In the genomic region with DNA sequence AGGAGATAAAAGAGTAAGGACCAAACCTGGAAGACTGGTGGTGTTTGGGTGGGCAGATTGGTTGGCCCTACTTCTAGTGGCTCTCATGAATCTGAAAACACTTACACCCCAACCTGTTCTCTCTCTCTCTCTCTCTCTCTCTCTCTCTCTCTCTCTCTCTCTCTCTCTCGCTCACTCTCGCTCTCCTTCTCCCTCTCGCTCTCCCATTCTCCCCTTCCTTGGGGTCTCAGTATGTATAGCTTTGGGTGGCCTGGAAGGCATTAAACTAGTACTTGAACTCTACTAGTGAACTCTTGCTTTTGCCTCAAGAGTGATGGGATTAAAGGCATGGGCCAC, we compare ENCODE assay signal across 8 mouse cellular contexts. TPM values are rescaled to one million over a fixed set of nuclear protein-coding genes. Genes with fewer than 3 reads are reported as not detected.
A peak's percentile ranks its signal among the peaks of the same experiment; 100 is the strongest.
DNase-seq lines count a peak whose midpoint lies in the region; ATAC-seq and TF ChIP-seq lines count a peak whose summit lies in the region.

No protein-coding gene starts in this region.

- H3K4me3 ChIP-seq in spleen, adult 2 months (ENCODE audit: extremely low read depth, insufficient read depth, insufficient read length), result peak overlapping the region; percentile 82
- peak overlapping the region; percentile 69 for H3K4me3 ChIP-seq in liver, embryonic 11.5 days (ENCODE audit: low read depth, low read length)
- peak overlapping the region; percentile 48 for H3K4me3 ChIP-seq in stomach, postnatal 0 days (ENCODE audit: low read depth, low read length)

- H3K27me3 ChIP-seq in spleen, adult 2 months (ENCODE audit: control insufficient read depth, insufficient read depth, low read length), result no peaks in the 10 kb centered on the region
- H3K27me3 ChIP-seq in liver, embryonic 11.5 days (replicated peaks; ENCODE audit: control insufficient read depth, insufficient read depth, low read length), result no peaks in the 10 kb centered on the region
- H3K27me3 ChIP-seq in stomach, postnatal 0 days (ENCODE audit: control insufficient read depth, insufficient read depth, low read length), result no peaks in the 10 kb centered on the region

- WGBS in spleen, adult 2 months, result 68% methylated on average over 3 of the region's 3 CpGs
- WGBS in liver, embryonic 11.5 days, result 49% methylated on average over 3 of the region's 3 CpGs
- 24% methylated on average over 2 of the region's 3 CpGs for WGBS in stomach, postnatal 0 days

- no peaks in the 10 kb centered on the region for H3K4me1 ChIP-seq in spleen, adult 2 months (ENCODE audit: control insufficient read depth, insufficient read depth, insufficient read length)
- peaks cover 3% of the 10 kb centered on the region; the same call in 1 of the 2 replicates for H3K4me1 ChIP-seq in liver, embryonic 11.5 days (replicated peaks; ENCODE audit: control insufficient read depth, insufficient read depth, low read length)
- no peaks in the 10 kb centered on the region for H3K4me1 ChIP-seq in stomach, postnatal 0 days (replicated peaks; ENCODE audit: control insufficient read depth, insufficient read depth)

- no peak for DNase-seq in frontal cortex, postnatal 10 days (ENCODE audit: low spot score in 2 of 2)
- DNase-seq in spleen, adult 2 months (ENCODE audit: low read depth in 1 of 2, low spot score in 2 of 2), result no peak
- DNase-seq in spleen, postnatal 4 days (ENCODE audit: low spot score in 2 of 2), result no peak
- DNase-seq in liver, embryonic 11.5 days (ENCODE audit: low spot score), result no peak
- no peak for DNase-seq in stomach, postnatal 0 days (ENCODE audit: low spot score)
- no peak for DNase-seq in spleen, adult 18-20 months

- no peaks in the 10 kb centered on the region for H3K36me3 ChIP-seq in spleen, adult 2 months (ENCODE audit: control insufficient read depth, insufficient read depth, low read length)
- 0 out of 2 replicates have a peak, but pooled peaks cover 2% of the 10 kb centered on the region for H3K36me3 ChIP-seq in liver, embryonic 11.5 days (ENCODE audit: control insufficient read depth, insufficient read depth, low read length)
- H3K36me3 ChIP-seq in stomach, postnatal 0 days (ENCODE audit: control insufficient read depth, insufficient read depth, low read length), result no peaks in the 10 kb centered on the region

- peak overlapping the region; percentile 71 for H3K9ac ChIP-seq in liver, embryonic 11.5 days (ENCODE audit: low read depth, low read length)
- peak overlapping the region; percentile 64 for H3K9ac ChIP-seq in stomach, postnatal 0 days (ENCODE audit: low read length)

- peak overlapping the region; percentile 72; the same call in 1 of the 2 replicates for H3K27ac ChIP-seq in spleen, adult 2 months (ENCODE audit: insufficient read depth, low read length)
- no peak overlapping the region for H3K27ac ChIP-seq in liver, embryonic 11.5 days (ENCODE audit: low read depth, low read length)
- H3K27ac ChIP-seq in stomach, postnatal 0 days (replicated peaks), result peak overlapping the region; percentile 65

- TF ChIP-seq POLR2A in spleen, adult 2 months (IDR thresholded peaks at IDR 0.05; ENCODE audit: low read depth, low read length), result no peak

- 0 out of 2 replicates have a peak, but pooled peaks have one; percentile 3 for ATAC-seq in frontal cortex, adult (ENCODE audit: low TSS enrichment)
- no peak; the same call in 1 of the 2 replicates for ATAC-seq in liver, embryonic 11.5 days (replicated peaks; ENCODE audit: low FRiP score)
- ATAC-seq in stomach, postnatal 0 days (ENCODE audit: low FRiP score, low TSS enrichment), result no peak
- no peak for ATAC-seq in monocyte, adult 5-6 weeks (replicated peaks; ENCODE audit: insufficient number of reproducible peaks, low FRiP score, low TSS enrichment, poor library complexity, severe bottlenecking)

- no peak for TF ChIP-seq EP300 in stomach, postnatal 0 days (optimal IDR thresholded peaks at IDR 0.05)

- H3K4me2 ChIP-seq in liver, embryonic 11.5 days, result peak overlapping the region; percentile 85
- peak overlapping the region; percentile 72 for H3K4me2 ChIP-seq in stomach, postnatal 0 days (replicated peaks; ENCODE audit: low read depth)

- no peak for TF ChIP-seq CTCF in spleen, adult 2 months (IDR thresholded peaks at IDR 0.05; ENCODE audit: extremely low read depth, insufficient read depth, insufficient read length, insufficient replicate concordance)
- no peak for TF ChIP-seq CTCF in stomach, postnatal 0 days (IDR thresholded peaks at IDR 0.05; ENCODE audit: low read depth)

- H3K9me3 ChIP-seq in liver, embryonic 11.5 days (ENCODE audit: control insufficient read depth, low read length), result no peaks in the 10 kb centered on the region
- H3K9me3 ChIP-seq in stomach, postnatal 0 days (ENCODE audit: control insufficient read depth, low read length), result no peaks in the 10 kb centered on the region

RNA-seq across cellular contexts. Expression of gene Ivd, which starts 0.6 kb away (rescaled TPM):
- polyA plus RNA-seq in spleen, adult 2 months (2012; rRNA removed), result 31.1 and 36.7 TPM in 2 replicates
- polyA plus RNA-seq in liver, embryonic 11.5 days (2014; fragmentation: Nextera tagmentation; extraction: Ambion mirVana), result 41.3 and 48.6 TPM in 2 replicates
- 30.9 and 35.9 TPM in 2 replicates for polyA plus RNA-seq in stomach, postnatal 0 days (2015; fragmentation: Nextera tagmentation; extraction: Ambion mirVana)
- total RNA-seq in monocyte, adult 5-6 weeks (2017), result 9.5 to 16.2 TPM (median 13.5 TPM) in 3 replicates

RNA-seq across cellular contexts. Expression of gene Bahd1, which starts 37.9 kb away (rescaled TPM):
- polyA plus RNA-seq in spleen, adult 2 months (2012; rRNA removed), result 22.2 and 26.0 TPM in 2 replicates
- 1.7 and 1.9 TPM in 2 replicates for polyA plus RNA-seq in liver, embryonic 11.5 days (2014; fragmentation: Nextera tagmentation; extraction: Ambion mirVana)
- polyA plus RNA-seq in stomach, postnatal 0 days (2015; fragmentation: Nextera tagmentation; extraction: Ambion mirVana), result 3.7 and 3.8 TPM in 2 replicates
- 5.6 to 11.9 TPM (median 9.6 TPM) in 3 replicates for total RNA-seq in monocyte, adult 5-6 weeks (2017)

RNA-seq across cellular contexts. Expression of gene Knstrn, which starts 48.5 kb away (rescaled TPM):
- 3.7 and 4.2 TPM in 2 replicates for polyA plus RNA-seq in spleen, adult 2 months (2012; rRNA removed)
- 127 TPM in 2 replicates for polyA plus RNA-seq in liver, embryonic 11.5 days (2014; fragmentation: Nextera tagmentation; extraction: Ambion mirVana)
- 26.6 and 29.0 TPM in 2 replicates for polyA plus RNA-seq in stomach, postnatal 0 days (2015; fragmentation: Nextera tagmentation; extraction: Ambion mirVana)
- total RNA-seq in monocyte, adult 5-6 weeks (2017), result 6.5 to 23.1 TPM (median 15.4 TPM) in 3 replicates
